Mouse (Mus musculus): Measurements from ENCODE around the gene Gm3893. TPM values are rescaled to one million over a fixed set of nuclear protein-coding genes. Genes with fewer than 3 reads are reported as not detected.

Gene Gm3893
- polyA plus RNA-seq (2015; fragmentation: Nextera tagmentation; extraction: Ambion mirVana): not detected in 2 replicates

GRCm38 (mm10) chr4:42090907-42091306 is at the start of gene Gm3893:
Gm3893 (plus strand) TSS chr4:42091207.

GRCm38 (mm10) chr4:42114517-42114916 is 23.5 kb downstream of the Gm3893 start, which contains the start of gene Gm13304:
Gm13304 (plus strand) TSS chr4:42114817.

Other genes with a start within 250 kb of the Gm3893 start
- 2.8 TPM in 1 of 2 replicates, not detected in the other for gene Gm21541, start 187.6 kb upstream of the Gm3893 start, polyA plus RNA-seq (2015; fragmentation: Nextera tagmentation; extraction: Ambion mirVana)
- gene Gm20878, start 149.6 kb upstream of the Gm3893 start, polyA plus RNA-seq (2015; fragmentation: Nextera tagmentation; extraction: Ambion mirVana): 1.9 and 2.1 TPM in 2 replicates
- 0.13 and 0.19 TPM in 2 replicates for gene Fam205a4, start 125.1 kb upstream of the Gm3893 start, polyA plus RNA-seq (2015; fragmentation: Nextera tagmentation; extraction: Ambion mirVana)
- gene Gm21093, start 56.5 kb upstream of the Gm3893 start, polyA plus RNA-seq (2015; fragmentation: Nextera tagmentation; extraction: Ambion mirVana): not detected in 2 replicates
- 2.0 TPM in 1 of 2 replicates, not detected in the other for gene Gm13304, start 23.6 kb downstream of the Gm3893 start, polyA plus RNA-seq (2015; fragmentation: Nextera tagmentation; extraction: Ambion mirVana)
- gene Gm13306, start 62.2 kb downstream of the Gm3893 start, polyA plus RNA-seq (2015; fragmentation: Nextera tagmentation; extraction: Ambion mirVana): not detected in 2 replicates
- gene Gm13305, start 77.4 kb downstream of the Gm3893 start, polyA plus RNA-seq (2015; fragmentation: Nextera tagmentation; extraction: Ambion mirVana): 0.38 TPM in 1 of 2 replicates, not detected in the other
- not detected in 2 replicates for gene Gm10600, start 149.4 kb downstream of the Gm3893 start, polyA plus RNA-seq (2015; fragmentation: Nextera tagmentation; extraction: Ambion mirVana)
- not detected in 2 replicates for gene Ccl21b, start 164.6 kb downstream of the Gm3893 start, polyA plus RNA-seq (2015; fragmentation: Nextera tagmentation; extraction: Ambion mirVana)
- gene Gm21953, start 203.1 kb downstream of the Gm3893 start, polyA plus RNA-seq (2015; fragmentation: Nextera tagmentation; extraction: Ambion mirVana): not detected in 2 replicates
- not detected in 2 replicates for gene Fam205a3, start 227.1 kb downstream of the Gm3893 start, polyA plus RNA-seq (2015; fragmentation: Nextera tagmentation; extraction: Ambion mirVana)

All from skeletal muscle tissue, postnatal 0 days (tissue).